Mouse (Mus musculus): ENCODE data around the gene Teddm1b. TPM values are rescaled to one million over a fixed set of nuclear protein-coding genes. Genes with fewer than 3 reads are reported as not detected.

Gene Teddm1b
- polyA plus RNA-seq, 2 experiments: 0.22 TPM; not detected in 1

GRCm38 (mm10) chr1:153908741-153909140 lies 34.6 kb downstream of the Teddm1b start:
- no peak for TF ChIP-seq POLR2A (IDR thresholded peaks at IDR 0.05; ENCODE audit: borderline replicate concordance, extremely low read depth, insufficient read depth, insufficient read length)
- DNase-seq (ENCODE audit: low spot score): no peak
- Histone ChIP-seq H3K36me3 (ENCODE audit: control insufficient read depth, insufficient read depth, low read length) (peaks cover 70% of the 10 kb centered on the region), H3K4me1 (ENCODE audit: control insufficient read depth, insufficient read depth, low read length) (no peaks in the 10 kb centered on the region), H3K9me3 (ENCODE audit: control insufficient read depth, low read length) (no peaks in the 10 kb centered on the region), H3K27ac (replicated peaks; ENCODE audit: low read depth, low read length) (no peak overlapping the region), H3K9ac (ENCODE audit: low read depth, low read length, severe bottlenecking) (no peak overlapping the region), H3K4me2 (replicated peaks; ENCODE audit: low read depth, low read length, severe bottlenecking) (no peak overlapping the region), H3K4me3 (replicated peaks; ENCODE audit: low read length) (no peak overlapping the region), H3K27me3 (ENCODE audit: control insufficient read depth, insufficient read depth, low read length) (no peaks in the 10 kb centered on the region)
- 84% methylated on average over 4 of the region's 4 CpGs for WGBS
- ATAC-seq (ENCODE audit: low FRiP score, low read depth): no peak

- Histone ChIP-seq H3K27me3 (ENCODE audit: control insufficient read depth, insufficient read depth, low read length) (no peaks in the 10 kb centered on the region), H3K9ac (ENCODE audit: low read depth, low read length, severe bottlenecking) (no peak overlapping the region), H3K9me3 (ENCODE audit: control insufficient read depth, low read length) (no peaks in the 10 kb centered on the region), H3K4me3 (replicated peaks; ENCODE audit: low read length) (no peak overlapping the region), H3K27ac (replicated peaks; ENCODE audit: low read depth, low read length) (no peak overlapping the region), H3K4me2 (replicated peaks; ENCODE audit: low read depth, low read length, severe bottlenecking) (no peak overlapping the region), H3K4me1 (ENCODE audit: control insufficient read depth, insufficient read depth, low read length) (no peaks in the 10 kb centered on the region), H3K36me3 (ENCODE audit: control insufficient read depth, insufficient read depth, low read length) (peaks cover 63% of the 10 kb centered on the region)
- WGBS: 81% methylated on average over 10 of the region's 10 CpGs
- no peak for TF ChIP-seq POLR2A (IDR thresholded peaks at IDR 0.05; ENCODE audit: borderline replicate concordance, extremely low read depth, insufficient read depth, insufficient read length)
- no peak for DNase-seq (ENCODE audit: low spot score)
- no peak for ATAC-seq (ENCODE audit: low FRiP score, low read depth)
Measured at GRCm38 (mm10) chr1:153909213-153909962, 35.2 kb downstream of the Teddm1b start.

- no peak for TF ChIP-seq POLR2A (IDR thresholded peaks at IDR 0.05; ENCODE audit: borderline replicate concordance, extremely low read depth, insufficient read depth, insufficient read length)
- no peaks in the 10 kb centered on the region for H3K9me3 ChIP-seq (ENCODE audit: control insufficient read depth, low read length)
- DNase-seq (ENCODE audit: low spot score): no peak
- WGBS: 85% methylated on average over 9 of the region's 9 CpGs
- H3K27ac ChIP-seq (replicated peaks; ENCODE audit: low read depth, low read length): no peak overlapping the region
- H3K36me3 ChIP-seq (ENCODE audit: control insufficient read depth, insufficient read depth, low read length): peaks cover 58% of the 10 kb centered on the region
- no peak overlapping the region for H3K9ac ChIP-seq (ENCODE audit: low read depth, low read length, severe bottlenecking)
- no peaks in the 10 kb centered on the region for H3K4me1 ChIP-seq (ENCODE audit: control insufficient read depth, insufficient read depth, low read length)
- no peak overlapping the region for H3K4me3 ChIP-seq (replicated peaks; ENCODE audit: low read length)
- H3K27me3 ChIP-seq (ENCODE audit: control insufficient read depth, insufficient read depth, low read length): no peaks in the 10 kb centered on the region
- no peak overlapping the region for H3K4me2 ChIP-seq (replicated peaks; ENCODE audit: low read depth, low read length, severe bottlenecking)
- ATAC-seq (ENCODE audit: low FRiP score, low read depth): no peak
Measured at GRCm38 (mm10) chr1:153909963-153910291, 35.8 kb downstream of the Teddm1b start.

GRCm38 (mm10) chr1:153910423-153910822 lies 36.3 kb downstream of the Teddm1b start:
- no peak for DNase-seq (ENCODE audit: low spot score)
- Histone ChIP-seq H3K9ac (ENCODE audit: low read depth, low read length, severe bottlenecking) (no peak overlapping the region), H3K27ac (replicated peaks; ENCODE audit: low read depth, low read length) (no peak overlapping the region), H3K4me2 (replicated peaks; ENCODE audit: low read depth, low read length, severe bottlenecking) (no peak overlapping the region), H3K4me3 (replicated peaks; ENCODE audit: low read length) (no peak overlapping the region), H3K27me3 (ENCODE audit: control insufficient read depth, insufficient read depth, low read length) (no peaks in the 10 kb centered on the region), H3K36me3 (ENCODE audit: control insufficient read depth, insufficient read depth, low read length) (peaks cover 53% of the 10 kb centered on the region), H3K9me3 (ENCODE audit: control insufficient read depth, low read length) (no peaks in the 10 kb centered on the region), H3K4me1 (ENCODE audit: control insufficient read depth, insufficient read depth, low read length) (no peaks in the 10 kb centered on the region)
- ATAC-seq (ENCODE audit: low FRiP score, low read depth): no peak
- 91% methylated on average over 5 of the region's 5 CpGs for WGBS
- no peak for TF ChIP-seq POLR2A (IDR thresholded peaks at IDR 0.05; ENCODE audit: borderline replicate concordance, extremely low read depth, insufficient read depth, insufficient read length)

GRCm38 (mm10) chr1:153911276-153911795 lies 37.2 kb downstream of the Teddm1b start:
- Histone ChIP-seq H3K4me2 (replicated peaks; ENCODE audit: low read depth, low read length, severe bottlenecking) (no peak overlapping the region), H3K27ac (replicated peaks; ENCODE audit: low read depth, low read length) (no peak overlapping the region), H3K27me3 (ENCODE audit: control insufficient read depth, insufficient read depth, low read length) (no peaks in the 10 kb centered on the region), H3K4me3 (replicated peaks; ENCODE audit: low read length) (no peak overlapping the region), H3K9me3 (ENCODE audit: control insufficient read depth, low read length) (no peaks in the 10 kb centered on the region), H3K36me3 (ENCODE audit: control insufficient read depth, insufficient read depth, low read length) (peaks cover 44% of the 10 kb centered on the region), H3K9ac (ENCODE audit: low read depth, low read length, severe bottlenecking) (no peak overlapping the region), H3K4me1 (ENCODE audit: control insufficient read depth, insufficient read depth, low read length) (no peaks in the 10 kb centered on the region)
- ATAC-seq (ENCODE audit: low FRiP score, low read depth): no peak
- TF ChIP-seq POLR2A (IDR thresholded peaks at IDR 0.05; ENCODE audit: borderline replicate concordance, extremely low read depth, insufficient read depth, insufficient read length): no peak
- WGBS: 88% methylated on average over 6 of the region's 6 CpGs
- no peak for DNase-seq (ENCODE audit: low spot score)

Measured in limb, embryonic 14.5 days (tissue).